Mouse (Mus musculus): Measurements from ENCODE around the gene Aspm.

Aspm gene

DNA sequence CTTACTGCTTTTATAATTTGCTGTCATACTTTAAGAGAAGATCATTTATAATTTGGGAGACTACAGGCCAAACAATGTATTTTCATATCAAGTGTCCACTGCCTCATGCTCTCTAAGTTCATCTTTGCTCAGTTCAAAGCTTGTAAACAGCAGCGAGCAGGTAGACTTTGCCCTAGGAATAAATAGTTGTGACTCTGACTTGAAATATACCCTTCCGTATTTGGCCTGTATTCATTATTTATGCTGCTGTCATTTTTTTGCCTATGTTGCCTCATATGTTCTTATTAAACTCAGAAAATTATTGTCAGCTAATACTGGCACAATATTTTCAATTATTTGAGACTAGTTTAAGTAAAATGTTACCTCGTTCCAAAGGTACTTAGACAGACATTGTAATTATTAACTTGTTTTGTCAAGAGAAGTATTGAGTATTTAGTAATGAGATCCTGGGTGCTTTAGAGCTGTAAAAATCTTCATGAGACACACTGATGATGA is 46.7 kb downstream of the Aspm start, which contains the start of gene F13b:
TSS of gene F13b (plus strand) at position 445 of the 495 bp plus-strand sequence.
- CTCF ChIA-PET: no interaction called here

DNA sequence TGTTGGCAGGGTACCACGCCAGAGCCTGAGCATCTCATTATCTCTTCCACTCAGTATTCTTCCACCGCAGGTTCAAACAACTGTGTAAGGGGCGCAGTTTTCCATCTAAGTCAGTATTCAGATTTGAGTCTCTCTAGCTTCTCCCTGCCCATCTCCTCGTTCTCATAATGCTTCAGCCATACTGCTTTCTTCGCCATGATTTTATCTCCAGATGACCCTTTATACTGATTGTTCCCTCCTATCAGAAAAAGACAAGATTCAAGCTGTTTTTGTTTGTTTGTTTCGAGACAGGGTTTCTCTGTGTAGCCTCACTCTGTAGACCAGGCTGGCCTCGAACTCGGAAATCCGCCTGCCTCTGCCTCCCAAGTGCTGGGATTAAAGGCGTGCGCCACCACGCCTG is 60.0 kb downstream of the Aspm start:
- CTCF ChIA-PET: no interaction called here

Data from spleen, embryonic (tissue).